Mouse (Mus musculus) G1E (cell line): ENCODE measurements around the gene Zfp42.

Experiments
- CTCF ChIP-seq: IDR thresholded peaks from 2 replicates; pipeline ENCODE4 v1.5.1; 2012; ENCODE audit warnings: low read depth, low read length, inconsistent platforms, mixed read lengths
- GATA1 ChIP-seq: IDR thresholded peaks from 2 replicates; pipeline ENCODE4 v1.6.1; 2012; ENCODE audit warnings: borderline replicate concordance, low read length, inconsistent platforms, mixed read lengths
- GATA2 ChIP-seq: IDR thresholded peaks from 2 replicates; pipeline ENCODE4 v1.6.1; 2012; ENCODE audit warnings: low read depth, low read length, inconsistent platforms, borderline replicate concordance
- POLR2AphosphoS5 ChIP-seq: IDR thresholded peaks from 2 replicates; pipeline ENCODE4 v1.6.1; 2012; ENCODE audit warnings: low read depth, low read length, inconsistent platforms; ENCODE audit not compliant: insufficient replicate concordance
- TAL1 ChIP-seq: conservative IDR thresholded peaks from 2 replicates; pipeline ENCODE4 v1.6.1; 2012; ENCODE audit warnings: low read depth, low read length, inconsistent platforms, mixed read lengths

DNA sequence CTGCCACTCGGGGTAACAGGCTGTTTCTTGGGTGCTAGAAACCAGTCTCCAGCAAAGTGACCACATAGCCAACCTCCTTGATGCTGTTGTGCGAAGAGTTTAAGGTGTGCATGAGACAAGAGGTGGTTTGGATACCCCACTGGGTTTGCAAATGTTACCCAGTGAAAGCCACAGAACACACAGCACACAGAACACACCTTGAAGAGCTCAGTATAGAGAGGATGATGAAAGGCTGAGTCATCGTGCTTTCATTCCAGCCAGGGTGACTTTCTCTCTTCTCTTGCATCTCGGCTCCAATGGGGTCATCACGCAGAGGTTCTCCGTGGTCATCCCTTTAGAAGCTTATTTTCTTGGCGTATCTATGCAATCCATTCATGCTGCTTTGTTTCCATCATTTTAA, 24.9 kb upstream of the Zfp42 start:
- no peak for TF ChIP-seq POLR2AphosphoS5
- no peak for TF ChIP-seq CTCF
- no peak for TF ChIP-seq TAL1
- no peak for TF ChIP-seq GATA1
- TF ChIP-seq GATA2, result no peak
